Mouse (Mus musculus): ENCODE data around the gene Mmadhc. TPM values are rescaled to one million over a fixed set of nuclear protein-coding genes. Genes with fewer than 3 reads are reported as not detected.

Mmadhc gene
- total RNA-seq, 2 experiments from 2014 or later, result 159 to 180 TPM

DNA sequence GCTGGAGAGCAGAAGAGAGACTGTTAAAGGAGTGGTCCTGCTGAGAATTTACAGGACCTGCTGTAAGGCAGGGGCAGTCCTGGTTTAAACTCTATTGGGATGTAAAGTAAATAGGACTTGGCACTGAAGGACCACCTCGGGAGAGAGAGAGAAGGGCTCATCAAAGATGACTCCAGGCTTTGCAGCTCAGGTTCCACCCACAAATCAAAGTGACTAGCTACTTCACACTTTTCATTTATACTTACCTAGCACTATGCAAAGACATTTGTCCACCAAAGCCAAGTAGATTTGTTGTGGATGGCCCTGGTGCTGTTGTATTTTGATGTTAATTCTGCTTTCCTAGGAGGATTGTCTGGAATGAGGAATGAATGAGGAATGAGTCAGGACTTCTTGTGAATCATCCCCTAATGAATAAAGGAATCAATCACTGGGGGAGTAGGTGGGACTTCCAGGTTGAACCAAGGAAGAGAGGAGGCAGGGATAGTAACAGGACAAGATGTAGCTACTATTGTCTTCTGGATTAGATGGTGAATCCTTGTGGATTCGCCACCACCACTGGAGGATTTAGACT lies 31.3 kb downstream of the Mmadhc start:
- no peak for DNase-seq

DNA sequence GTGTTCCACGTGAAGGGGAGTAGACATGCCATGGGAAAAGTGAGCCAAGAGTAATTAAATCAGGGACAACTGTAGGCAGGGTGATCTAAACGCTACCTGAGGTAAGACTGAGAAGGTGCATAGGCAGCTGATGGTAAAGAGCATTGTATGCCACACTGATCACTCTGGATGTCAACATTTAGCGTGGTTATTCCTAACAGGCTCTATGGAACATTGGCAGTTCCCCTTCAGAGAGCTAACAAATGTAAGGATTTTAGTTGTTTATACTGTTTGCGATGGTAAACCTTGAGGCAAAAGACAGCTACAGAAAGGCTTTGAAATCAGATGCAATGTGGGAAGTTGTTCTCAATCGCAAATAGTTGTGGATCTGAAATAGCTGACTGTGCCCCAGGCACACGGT lies 32.5 kb downstream of the Mmadhc start:
- no peak for DNase-seq

DNA sequence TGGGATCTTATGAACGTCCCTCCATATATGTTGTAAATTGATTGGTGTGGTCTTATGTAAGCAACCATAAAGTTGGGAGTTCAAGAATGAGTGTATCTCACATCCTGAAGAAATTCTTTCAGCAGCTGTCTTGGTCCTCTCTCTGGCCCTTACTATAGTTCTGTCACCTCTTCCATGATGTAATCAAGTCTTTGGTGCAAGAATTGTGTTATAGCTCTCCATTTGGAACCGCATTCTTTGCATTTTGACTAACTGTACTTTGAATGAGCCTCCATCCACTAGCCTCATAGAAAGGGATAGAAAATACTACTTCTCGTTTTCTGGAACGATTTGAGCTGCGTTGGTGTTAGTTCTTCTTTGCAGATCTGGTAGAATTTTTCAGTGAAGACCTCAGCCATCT lies 41.6 kb downstream of the Mmadhc start:
- DNase-seq, result no peak

GRCm38 (mm10) chr2:50248551-50248950 lies 48.0 kb downstream of the Mmadhc start:
- no peak for DNase-seq

DNA sequence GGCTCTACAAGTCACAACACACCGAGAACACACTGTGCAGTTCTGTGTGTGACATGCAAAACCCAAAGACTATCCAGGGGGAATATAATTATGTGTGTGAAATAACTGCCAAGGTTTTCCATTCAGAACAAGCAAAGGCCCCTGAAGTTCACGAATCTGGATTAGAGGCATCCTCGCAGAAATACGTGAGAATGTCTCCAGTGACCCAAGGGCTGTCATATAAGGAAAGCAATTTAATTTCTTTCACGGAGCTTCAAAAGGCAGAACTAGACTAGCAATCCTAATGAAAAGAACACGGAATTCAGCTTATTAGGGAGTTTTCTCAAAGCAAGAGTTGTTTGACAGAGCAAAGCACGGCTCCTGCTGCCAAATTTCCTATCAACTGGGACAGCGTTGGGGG lies 63.1 kb downstream of the Mmadhc start:
- no peak for DNase-seq

Other genes with a start within 250 kb of the Mmadhc start
- under 1 TPM; 0.26 to 0.74 TPM for gene Lypd6, start 230.4 kb downstream of the Mmadhc start, total RNA-seq (2021)

Data from heart, adult 18-20 months (tissue).